Mouse (Mus musculus) lung, postnatal 10 days (tissue): Measurements from ENCODE around the gene Gm42674.
A peak's percentile ranks its signal among the peaks of the same experiment; 100 is the strongest.

Source experiments
- DNase-seq: peaks from one replicate; pipeline ENCODE4 v3.0.0; 2021

The Gm42674 gene

GRCm38 (mm10) chr3:90599401-90599800 is 2.3 kb upstream of the Gm42674 start:
- DNase-seq: no peak

DNA sequence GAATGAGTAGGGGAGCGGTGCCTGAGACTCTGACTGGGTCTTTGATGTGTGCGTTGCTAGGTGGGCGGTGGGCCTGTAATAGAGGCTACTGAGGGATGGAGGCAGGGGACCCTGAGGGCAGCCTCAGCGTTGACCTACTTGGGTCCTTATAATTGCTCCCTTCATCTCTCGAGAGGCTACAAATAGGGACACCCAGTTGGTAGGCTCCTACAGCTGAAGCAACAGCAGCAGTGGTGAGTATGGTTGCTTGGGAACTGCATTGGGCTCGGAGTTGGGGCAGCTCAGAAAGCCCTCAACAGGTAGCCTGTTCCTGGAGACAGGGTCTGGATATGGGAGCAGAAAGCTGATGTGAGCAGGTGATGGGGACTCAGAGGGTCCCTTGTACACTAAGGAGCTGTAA is 1.7 kb upstream of the Gm42674 start:
- DNase-seq: no peak

- DNase-seq: no peak
Observed at GRCm38 (mm10) chr3:90600458-90601195, 1.1 kb upstream of the Gm42674 start.

- DNase-seq: peak; percentile 40
Observed at GRCm38 (mm10) chr3:90603623-90604022, 1.9 kb downstream of the Gm42674 start, which contains the start of gene S100a4. TSS of gene S100a4 (plus strand) at chr3:90603771.

DNA sequence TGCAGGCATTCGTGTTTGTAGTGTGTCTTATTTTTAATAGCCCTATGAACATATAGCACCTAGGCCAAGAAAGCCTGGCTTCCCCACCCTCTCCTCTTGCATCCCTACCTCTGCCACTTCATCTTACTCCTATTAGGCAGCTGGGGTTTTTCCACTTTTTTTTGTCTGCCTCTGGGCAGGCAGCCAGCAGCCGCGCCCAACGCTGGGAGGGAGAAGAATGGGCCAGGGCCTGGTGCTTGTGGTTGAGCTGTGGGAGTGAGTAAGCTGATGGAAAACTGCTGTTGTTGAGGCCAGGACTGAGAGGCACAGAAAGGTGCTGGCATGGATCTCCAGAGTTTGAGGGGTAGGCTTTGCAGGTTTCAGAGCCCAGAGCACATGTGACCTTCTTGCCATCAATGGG is 2.7 kb downstream of the Gm42674 start:
- DNase-seq: peak; percentile 91

- no peak for DNase-seq
Observed at GRCm38 (mm10) chr3:90605049-90605448, 3.3 kb downstream of the Gm42674 start.

DNA sequence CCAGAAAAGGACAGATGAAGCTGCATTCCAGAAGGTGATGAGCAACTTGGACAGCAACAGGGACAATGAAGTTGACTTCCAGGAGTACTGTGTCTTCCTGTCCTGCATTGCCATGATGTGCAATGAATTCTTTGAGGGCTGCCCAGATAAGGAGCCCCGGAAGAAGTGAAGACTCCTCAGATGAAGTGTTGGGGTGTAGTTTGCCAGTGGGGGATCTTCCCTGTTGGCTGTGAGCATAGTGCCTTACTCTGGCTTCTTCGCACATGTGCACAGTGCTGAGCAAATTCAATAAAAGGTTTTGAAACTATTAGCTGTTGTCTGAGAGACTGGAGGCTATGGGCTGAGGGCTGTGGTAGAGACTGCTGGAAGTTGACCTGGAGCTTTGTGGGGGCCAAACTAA is 4.0 kb downstream of the Gm42674 start:
- no peak for DNase-seq

DNA sequence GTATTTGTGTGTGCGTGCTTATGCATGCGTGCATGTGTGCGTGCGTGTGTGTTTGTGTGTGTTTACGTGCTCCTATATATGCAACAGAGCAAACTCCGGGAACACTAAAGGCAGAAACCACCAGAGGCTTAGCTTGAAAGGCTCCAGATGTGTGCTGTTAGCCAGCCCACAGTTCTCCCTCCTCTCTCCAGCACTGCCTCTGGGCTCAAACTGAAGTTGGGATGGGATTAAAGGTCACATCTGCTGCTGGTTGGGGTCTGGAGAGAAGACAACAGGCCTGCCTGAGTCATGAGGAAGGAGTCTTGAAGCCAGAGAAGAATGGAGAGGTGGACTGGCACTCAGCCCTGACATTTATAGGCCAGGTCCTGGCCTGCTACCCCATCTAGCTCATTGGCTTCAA is 4.5 kb downstream of the Gm42674 start:
- no peak for DNase-seq

DNA sequence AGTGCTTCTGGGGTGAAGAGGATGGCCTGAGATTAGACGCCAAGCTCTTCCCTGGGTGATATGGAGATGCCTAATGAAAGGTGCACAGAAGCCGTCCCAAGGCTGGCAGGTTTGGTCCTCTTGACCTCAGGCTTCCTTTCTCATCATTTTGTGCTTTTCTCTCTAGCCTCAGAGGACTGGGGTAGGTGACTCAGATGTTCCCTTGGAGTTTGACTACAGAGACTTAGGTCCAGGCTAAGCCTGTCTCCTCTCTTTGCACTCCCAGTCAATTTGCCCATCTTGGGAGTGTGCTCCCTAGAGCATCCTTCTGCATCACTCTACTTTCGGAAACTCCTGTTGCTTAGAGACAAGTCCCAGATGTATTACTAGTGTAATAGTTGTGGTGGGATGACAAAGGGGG is 5.7 kb downstream of the Gm42674 start:
- no peak for DNase-seq

GRCm38 (mm10) chr3:90608223-90608622 is 6.5 kb downstream of the Gm42674 start, which contains the start of gene S100a5:
TSS of gene S100a5 (plus strand) at chr3:90608523.
- no peak for DNase-seq

DNA sequence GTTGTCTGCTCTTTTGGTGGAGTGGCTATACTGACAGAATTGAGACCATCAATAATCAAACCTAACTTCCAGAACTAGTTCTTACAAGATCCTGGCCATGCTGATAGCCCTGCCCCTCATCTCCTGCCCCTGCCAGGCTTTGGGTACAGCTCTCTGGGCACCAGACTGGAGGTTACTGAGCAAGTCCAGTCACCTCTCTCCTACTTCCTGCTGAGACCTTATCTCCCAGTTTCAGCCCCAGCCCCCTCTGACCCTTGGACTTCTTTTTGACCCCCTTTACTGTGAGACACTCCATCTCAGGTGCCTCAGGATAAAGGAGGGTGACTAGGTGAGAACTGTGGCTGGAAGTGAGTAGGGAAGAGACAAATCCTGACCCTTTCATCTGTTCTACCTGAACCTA is 7.4 kb downstream of the Gm42674 start:
- no peak for DNase-seq

- no peak for DNase-seq
Observed at GRCm38 (mm10) chr3:90611494-90611893, 9.8 kb downstream of the Gm42674 start.

- no peak for DNase-seq
Observed at GRCm38 (mm10) chr3:90612061-90612460, 10.4 kb downstream of the Gm42674 start.

GRCm38 (mm10) chr3:90612728-90613291 is 11.1 kb downstream of the Gm42674 start, which contains the start of gene S100a6:
TSS of gene S100a6 (plus strand) at chr3:90612882.
- peak; percentile 84 for DNase-seq

DNA sequence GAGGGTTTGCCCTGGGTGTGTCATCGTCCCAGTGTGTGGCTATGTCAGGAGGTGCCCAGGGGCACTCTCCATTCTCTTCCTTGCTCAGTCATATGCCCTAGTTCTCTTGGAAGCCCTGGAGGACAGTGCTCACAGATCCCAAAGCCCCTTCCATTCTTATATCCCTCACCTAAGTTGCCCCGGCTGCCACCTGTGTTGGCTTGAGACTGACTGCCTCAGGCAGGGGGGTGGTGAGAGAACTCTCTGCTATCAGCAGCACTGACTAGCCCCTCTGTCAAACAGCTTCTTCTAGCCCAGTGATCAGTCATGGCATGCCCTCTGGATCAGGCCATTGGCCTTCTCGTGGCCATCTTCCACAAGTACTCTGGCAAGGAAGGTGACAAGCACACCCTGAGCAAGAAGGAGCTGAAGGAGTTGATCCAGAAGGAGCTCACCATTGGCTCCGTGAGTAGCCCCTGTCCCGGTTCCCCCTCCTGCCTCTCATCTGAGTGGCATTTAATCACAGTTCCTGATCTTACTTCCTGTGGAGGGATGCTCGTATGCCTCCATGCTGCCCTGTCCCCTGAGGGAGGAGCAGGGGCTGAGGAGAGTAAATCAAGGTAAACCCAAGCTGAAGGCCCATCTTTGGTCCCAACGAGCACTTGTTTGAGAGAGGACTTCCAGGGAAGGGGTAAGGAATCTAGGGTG is 11.9 kb downstream of the Gm42674 start:
- no peak for DNase-seq

DNA sequence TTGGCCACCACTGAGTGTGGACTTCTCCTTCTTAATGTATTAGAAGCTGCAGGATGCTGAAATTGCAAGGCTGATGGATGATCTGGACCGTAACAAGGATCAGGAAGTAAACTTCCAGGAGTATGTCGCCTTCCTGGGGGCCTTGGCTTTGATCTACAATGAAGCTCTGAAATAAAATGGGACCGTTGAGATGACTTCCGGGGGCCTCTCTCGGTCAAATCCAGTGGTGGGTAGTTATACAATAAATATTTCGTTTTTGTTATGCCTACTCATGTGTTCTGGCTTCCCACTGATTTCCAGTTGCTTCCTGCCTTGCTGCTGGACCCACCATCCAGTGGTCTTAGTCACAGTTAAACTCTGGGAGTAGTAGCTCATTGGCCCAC is 12.4 kb downstream of the Gm42674 start:
- no peak for DNase-seq

- no peak for DNase-seq
Observed at GRCm38 (mm10) chr3:90614611-90615251, 13.0 kb downstream of the Gm42674 start.

GRCm38 (mm10) chr3:90615415-90615814 is 13.7 kb downstream of the Gm42674 start:
- peak; percentile 91 for DNase-seq

DNA sequence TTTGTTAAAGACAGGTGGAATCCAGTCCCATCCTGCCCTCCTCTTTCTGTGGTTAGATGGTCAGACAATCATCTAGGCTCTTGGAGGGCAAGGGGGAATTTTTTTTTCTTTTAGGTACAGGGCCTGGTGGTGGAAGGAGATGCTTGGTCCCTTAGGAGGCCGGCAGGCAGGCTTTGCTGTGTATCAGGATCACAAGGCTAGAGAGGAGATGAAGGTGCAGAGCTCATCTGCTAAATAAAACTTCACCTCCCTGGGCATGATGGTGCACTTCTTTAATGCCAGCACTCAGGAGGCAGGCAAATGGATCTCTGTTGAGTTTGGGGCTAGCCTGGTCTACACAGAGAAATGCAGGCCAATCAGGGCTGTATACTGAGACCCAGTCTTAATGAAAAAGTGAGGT is 14.2 kb downstream of the Gm42674 start:
- no peak for DNase-seq

GRCm38 (mm10) chr3:90617586-90617985 is 15.9 kb downstream of the Gm42674 start:
- no peak for DNase-seq

- no peak for DNase-seq
Observed at GRCm38 (mm10) chr3:90621552-90621951, 19.8 kb downstream of the Gm42674 start.

- peak; percentile 77 for DNase-seq
Observed at GRCm38 (mm10) chr3:90623435-90624071, 21.8 kb downstream of the Gm42674 start.

DNA sequence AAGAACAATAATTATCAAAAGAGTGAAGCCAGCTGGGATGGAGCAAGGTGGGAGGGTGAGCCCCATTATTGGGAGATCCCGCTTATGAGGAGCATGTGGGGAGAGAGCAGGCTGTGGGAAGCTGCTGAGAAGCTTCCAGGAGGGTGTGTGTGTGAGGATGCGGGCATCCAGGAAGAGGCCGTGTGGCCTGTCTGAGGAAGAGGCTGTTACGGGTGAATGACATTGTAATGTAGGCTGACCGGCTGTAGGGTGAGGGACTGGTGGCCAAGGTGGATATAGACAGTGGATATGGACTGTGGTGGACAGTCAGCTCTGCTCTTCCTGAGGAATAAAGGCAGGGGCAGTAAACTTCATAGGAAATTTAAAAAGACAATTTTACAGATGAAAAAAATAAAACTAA is 23.8 kb downstream of the Gm42674 start:
- no peak for DNase-seq
